Mouse (Mus musculus) kidney, postnatal 0 days (tissue): ENCODE results near the gene Sephs2. TPM values are rescaled to one million over a fixed set of nuclear protein-coding genes. Genes with fewer than 3 reads are reported as not detected.

ENCODE experiments used
- ATAC-seq: fragments of 200-750 bp; cut with Nextera tagmentation; replicated peaks from 2 replicates; pipeline ENCODE4 v1.8.0; 2017; ENCODE audit warnings: low read depth, moderate number of reproducible peaks, moderate TSS enrichment, moderate library complexity; ENCODE audit not compliant: low FRiP score
- DNase-seq: peaks from one replicate; pipeline ENCODE4 v3.0.0-alpha.2; 2016; ENCODE audit warnings: low spot score
- H3K27ac ChIP-seq: fragments of 300-500 bp; sonication (generic); 2 replicates; pipeline ENCODE4 v1.5.1; 2014; ENCODE audit warnings: mild to moderate bottlenecking
- H3K27me3 ChIP-seq: fragments of 300-500 bp; sonication (generic); 2 replicates; pipeline ENCODE4 v1.6.1; 2014; ENCODE audit warnings: low read length, mixed read lengths; ENCODE audit not compliant: insufficient read depth
- H3K36me3 ChIP-seq: fragments of 300-500 bp; sonication (generic); 2 replicates; pipeline ENCODE4 v1.6.1; 2014; ENCODE audit warnings: low read length, mixed read lengths; ENCODE audit not compliant: insufficient read depth
- H3K4me1 ChIP-seq: fragments of 300-500 bp; sonication (generic); replicated peaks from 2 replicates; pipeline ENCODE4 v1.6.1; 2014; ENCODE audit warnings: antibody characterized with exemption, low read length, mixed read lengths; ENCODE audit not compliant: insufficient read depth
- H3K4me2 ChIP-seq: fragments of 300-500 bp; sonication (generic); 2 replicates; pipeline ENCODE4 v1.6.1; 2014; ENCODE audit warnings: mild to moderate bottlenecking, low read length, moderate library complexity, mixed read lengths
- H3K4me3 ChIP-seq: fragments of 300-500 bp; sonication (generic); replicated peaks from 2 replicates; pipeline ENCODE4 v1.5.1; 2014; ENCODE audit warnings: low read depth, low read length
- H3K9ac ChIP-seq: fragments of 300-500 bp; sonication (generic); 2 replicates; pipeline ENCODE4 v1.6.1; 2014; ENCODE audit warnings: low read depth, low read length
- H3K9me3 ChIP-seq: fragments of 300-500 bp; sonication (generic); replicated peaks from 2 replicates; pipeline ENCODE4 v1.6.1; 2016; ENCODE audit warnings: low read length, inconsistent platforms, mixed read lengths
- CTCF ChIP-seq: IDR thresholded peaks from 2 replicates; pipeline ENCODE4 v1.5.1; 2016; ENCODE audit warnings: antibody characterized with exemption, low read depth, mild to moderate bottlenecking, moderate library complexity
- WGBS: fragments of 180-500 bp; shearing (Covaris S2); extraction: QIAGEN DNeasy Blood & Tissue Kit; methylation state at CpG from one replicate; pipeline ENCODE4 v1.1.7; 2014; 5-methylcytosine and 5-hydroxymethylcytosine counted together
- polyA plus RNA-seq: library from polyadenylated mRNA; unstranded; fragments of >200 nt; fragmentation: Nextera tagmentation; extraction: Ambion mirVana; gene quantifications from 2 replicates; pipeline ENCODE4 v1.2.1, GENCODE M21; 2015

Gene Sephs2
- polyA plus RNA-seq, 1 experiment from 2014 or later = 207 TPM

DNA sequence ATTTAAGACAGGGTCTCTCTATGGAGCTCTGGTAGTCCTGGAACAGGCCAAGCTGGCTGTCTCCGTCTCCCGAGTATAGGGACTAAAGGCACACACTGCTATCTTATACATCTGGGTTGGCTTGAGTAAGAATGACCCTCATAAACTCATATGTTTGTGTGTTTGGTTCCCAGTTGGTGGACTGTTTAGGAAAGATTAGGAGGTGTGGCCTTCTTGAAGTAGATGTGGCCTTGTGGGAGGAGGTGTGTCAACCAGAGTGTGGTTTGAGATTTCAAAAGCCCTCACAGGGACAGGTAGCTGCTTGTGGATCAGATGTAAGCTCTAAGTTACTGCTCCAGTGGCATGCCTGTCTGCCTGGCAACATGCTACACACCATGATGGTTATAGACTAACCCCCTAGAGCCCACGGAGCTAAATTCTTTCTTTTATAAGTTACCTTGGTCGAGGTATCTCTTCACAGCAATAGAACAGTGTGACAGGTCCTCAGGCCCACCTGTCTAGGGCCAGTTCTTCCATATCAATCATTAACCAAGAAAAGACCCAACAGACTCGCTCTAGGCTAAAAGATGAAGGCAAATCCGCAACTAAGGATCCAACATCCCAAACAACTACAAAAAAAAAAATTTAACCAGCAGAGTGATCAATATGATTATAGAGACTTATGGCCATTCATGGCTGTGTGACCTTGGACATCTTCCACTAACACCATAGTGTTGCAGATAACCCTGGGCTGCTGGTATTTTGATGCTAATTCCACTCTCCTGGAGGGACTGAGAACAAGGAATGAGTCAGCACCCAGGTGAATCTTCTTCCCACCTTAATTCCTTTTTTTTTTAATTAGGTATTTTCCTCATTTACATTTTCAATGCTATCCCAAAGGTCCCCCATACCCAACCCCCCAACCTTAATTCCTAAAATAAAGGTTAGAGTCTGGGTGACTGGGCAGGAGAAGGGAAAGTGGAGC, 50.1 kb downstream of the Sephs2 start:
- no peak overlapping the region for H3K4me3 ChIP-seq
- H3K27me3 ChIP-seq = no peaks in the 10 kb centered on the region
- no peak for TF ChIP-seq CTCF
- no peak overlapping the region for H3K4me2 ChIP-seq
- H3K9me3 ChIP-seq = no peaks in the 10 kb centered on the region
- WGBS = 73% methylated on average over 6 of the region's 6 CpGs
- no peaks in the 10 kb centered on the region for H3K36me3 ChIP-seq
- no peaks in the 10 kb centered on the region for H3K4me1 ChIP-seq
- H3K9ac ChIP-seq = no peak overlapping the region
- ATAC-seq = no peak
- H3K27ac ChIP-seq = no peak overlapping the region
- no peak for DNase-seq

DNA sequence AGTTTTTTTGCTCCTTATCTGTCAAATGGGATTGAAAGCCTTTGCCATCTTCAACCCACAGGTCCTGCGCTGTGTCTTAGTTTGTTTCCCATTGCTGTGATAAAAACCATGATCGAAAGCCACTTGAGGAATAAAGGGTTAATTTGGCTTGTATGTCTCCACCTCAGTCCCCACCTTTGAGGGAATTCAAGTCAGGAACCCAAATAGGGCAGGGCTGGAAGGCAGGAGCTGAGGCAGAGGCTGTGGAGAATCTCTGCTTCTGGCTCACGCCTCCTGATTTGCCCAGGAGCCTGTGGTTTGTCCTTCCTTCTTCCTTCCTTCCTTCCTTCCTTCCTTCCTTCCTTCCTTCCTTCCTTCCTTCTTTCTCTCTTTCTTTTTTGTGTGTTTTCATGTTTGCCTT, 50.7 kb downstream of the Sephs2 start:
- H3K9me3 ChIP-seq = no peaks in the 10 kb centered on the region
- H3K27ac ChIP-seq = no peak overlapping the region
- DNase-seq = no peak
- WGBS = 94% methylated on average over 3 of the region's 3 CpGs
- H3K4me3 ChIP-seq = no peak overlapping the region
- no peak overlapping the region for H3K4me2 ChIP-seq
- no peaks in the 10 kb centered on the region for H3K36me3 ChIP-seq
- no peak overlapping the region for H3K9ac ChIP-seq
- no peaks in the 10 kb centered on the region for H3K4me1 ChIP-seq
- no peak for TF ChIP-seq CTCF
- no peaks in the 10 kb centered on the region for H3K27me3 ChIP-seq
- ATAC-seq = no peak

Other genes starting within 250 kb of the Sephs2 start
- 50.3 and 58.7 TPM in 2 replicates for gene Maz, start 247.0 kb downstream of the Sephs2 start, polyA plus RNA-seq
- 51.7 and 57.2 TPM in 2 replicates for gene Kif22, start 231.6 kb downstream of the Sephs2 start, polyA plus RNA-seq
- not detected in 2 replicates for gene Zg16, start 186.7 kb downstream of the Sephs2 start, polyA plus RNA-seq
- gene AI467606, start 182.7 kb downstream of the Sephs2 start, polyA plus RNA-seq = 4.0 and 4.3 TPM in 2 replicates
- gene Qprt, start 151.8 kb downstream of the Sephs2 start, polyA plus RNA-seq = 37.4 and 43.7 TPM in 2 replicates
- 0.28 and 0.33 TPM in 2 replicates for gene Spn, start 136.2 kb downstream of the Sephs2 start, polyA plus RNA-seq
- gene Cd2bp2, start 78.0 kb downstream of the Sephs2 start, polyA plus RNA-seq = 42.8 and 47.7 TPM in 2 replicates
- gene Tbc1d10b, start 65.6 kb downstream of the Sephs2 start, polyA plus RNA-seq = 14.9 and 16.9 TPM in 2 replicates
- gene Mylpf, start 65.2 kb downstream of the Sephs2 start, polyA plus RNA-seq = 2.9 and 4.7 TPM in 2 replicates
- 22.3 and 25.1 TPM in 2 replicates for gene Zfp553, start 41.0 kb downstream of the Sephs2 start, polyA plus RNA-seq
- gene Sept1, start 40.9 kb downstream of the Sephs2 start, polyA plus RNA-seq = 16.7 and 20.5 TPM in 2 replicates
- gene Zfp771, start 29.8 kb downstream of the Sephs2 start, polyA plus RNA-seq = 46.2 and 49.3 TPM in 2 replicates
- gene Dctpp1, start 13.3 kb downstream of the Sephs2 start, polyA plus RNA-seq = 146 and 157 TPM in 2 replicates
- gene Itgal, start 22.2 kb upstream of the Sephs2 start, polyA plus RNA-seq = 0.93 and 1.1 TPM in 2 replicates
- gene Zfp768, start 71.5 kb upstream of the Sephs2 start, polyA plus RNA-seq = 21.2 and 22.2 TPM in 2 replicates
- gene Zfp747, start 102.0 kb upstream of the Sephs2 start, polyA plus RNA-seq = 5.5 and 6.8 TPM in 2 replicates
- gene 9130019O22Rik, start 113.1 kb upstream of the Sephs2 start, polyA plus RNA-seq = 4.8 and 5.6 TPM in 2 replicates
- 6.5 and 7.4 TPM in 2 replicates for gene E430018J23Rik, start 119.6 kb upstream of the Sephs2 start, polyA plus RNA-seq
- gene Zfp764, start 132.8 kb upstream of the Sephs2 start, polyA plus RNA-seq = 5.6 and 6.7 TPM in 2 replicates
- 29.7 and 31.9 TPM in 2 replicates for gene Zfp688, start 148.0 kb upstream of the Sephs2 start, polyA plus RNA-seq
- gene Zfp689, start 175.1 kb upstream of the Sephs2 start, polyA plus RNA-seq = 4.8 and 5.0 TPM in 2 replicates
- gene Prr14, start 185.6 kb upstream of the Sephs2 start, polyA plus RNA-seq = 37.1 and 37.5 TPM in 2 replicates
- gene Fbrs, start 205.1 kb upstream of the Sephs2 start, polyA plus RNA-seq = 8.7 and 8.8 TPM in 2 replicates
- gene Srcap, start 237.9 kb upstream of the Sephs2 start, polyA plus RNA-seq = 19.2 and 24.1 TPM in 2 replicates
- 10.9 and 11.4 TPM in 2 replicates for gene Gm42715, start 245.5 kb upstream of the Sephs2 start, polyA plus RNA-seq